Mouse (Mus musculus): ENCODE results near the gene Camp.

DNA sequence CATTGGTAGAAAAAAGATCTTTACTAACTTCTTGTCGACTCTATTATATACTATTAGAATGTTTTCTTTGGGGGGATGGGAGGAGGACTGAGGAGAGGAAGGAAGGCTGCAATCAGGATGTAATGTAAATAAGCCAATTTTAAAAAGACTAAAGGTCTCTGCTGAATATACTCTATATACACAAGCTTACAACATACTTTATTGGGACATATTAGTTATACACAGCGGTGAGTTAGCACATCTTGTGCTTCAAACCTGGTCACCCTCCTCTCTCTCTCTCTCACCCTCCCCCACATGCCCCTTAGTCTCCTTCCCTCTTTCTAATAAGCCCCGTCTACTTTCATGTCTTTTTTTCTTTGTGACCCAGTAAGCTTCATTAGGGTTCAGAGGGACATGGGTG lies 41.5 kb downstream of the Camp start:
- TF ChIP-seq CTCF (IDR thresholded peaks at IDR 0.05) (no peak), POLR2A (IDR thresholded peaks at IDR 0.05; ENCODE audit: insufficient read depth, low read depth, low read length) (no peak), EP300 (IDR thresholded peaks at IDR 0.05; ENCODE audit: insufficient read depth, low read depth, low read length) (no peak)
